Mouse (Mus musculus) thymus, postnatal 10 days (tissue): ENCODE measurements around the gene Coq4.

Experiments
- DNase-seq, 2 experiments: peaks; one replicate each; pipeline ENCODE4 v3.0.0; 2021; ENCODE audit warnings: low spot score in 2 of 2

Coq4 gene

DNA sequence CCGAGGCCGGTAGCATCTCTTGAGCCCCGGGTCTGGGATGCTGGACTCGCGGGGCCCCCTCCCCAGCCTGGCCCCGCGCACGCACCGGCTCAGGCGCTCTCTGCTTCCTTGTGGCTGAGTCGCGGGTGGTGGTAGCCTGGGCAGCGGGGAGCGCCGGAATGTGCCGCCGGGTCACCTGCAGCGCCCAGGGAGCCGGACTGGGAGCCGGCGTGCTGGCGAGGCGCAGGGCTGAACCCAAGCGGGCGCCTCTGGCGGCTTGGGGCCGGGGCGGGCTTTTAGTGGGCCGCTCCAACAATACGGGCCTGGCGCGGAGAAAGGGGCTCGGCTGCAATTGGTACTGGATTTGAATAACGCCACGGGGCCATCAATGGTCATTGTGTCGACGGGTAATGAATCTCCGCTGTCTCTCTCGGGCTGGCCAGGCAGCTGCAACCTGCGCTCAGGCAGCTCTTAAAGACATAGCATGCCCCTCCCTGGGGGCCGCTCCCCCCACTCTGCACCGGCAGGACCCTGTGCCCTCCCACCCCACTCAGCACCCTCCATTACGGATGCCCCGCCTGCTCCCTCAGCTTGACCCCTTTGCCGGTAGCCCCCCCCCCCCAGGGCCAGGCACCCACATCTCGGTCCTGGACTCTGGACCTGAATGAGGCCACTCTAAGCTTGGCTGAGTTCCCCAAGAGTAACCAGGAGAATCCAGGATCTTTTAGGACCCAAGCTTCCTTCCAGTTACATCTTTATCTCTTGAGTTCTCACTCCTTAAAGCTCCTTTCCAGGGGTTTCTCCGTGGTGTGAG lies 59.0 kb downstream of the Coq4 start:
- DNase-seq: no peak

- no peak for DNase-seq
Measured at GRCm38 (mm10) chr2:29846911-29847310, 59.6 kb downstream of the Coq4 start.
